In genomic region chr16:87307109-87307735, GRCm38 (mm10) we compare ENCODE assay signal across 10 mouse cellular contexts. TPM values are rescaled to one million over a fixed set of nuclear protein-coding genes. Genes with fewer than 3 reads are reported as not detected.
DNase-seq lines count a peak whose midpoint lies in the region; ATAC-seq lines count a peak whose summit lies in the region.
"Had no signal": no experiment of that assay in that cellular context is flagged by ENCODE, and none has a peak within 500 bp of the region (broad histone marks: within the 10 kb centered on the region; RNA-seq: fewer than 3 reads in every experiment).

No protein-coding gene starts in this region.

- DNase-seq in gastrocnemius, postnatal 25 days, result peak; percentile 16
- no peak for DNase-seq in gastrocnemius, postnatal 14 days
- DNase-seq in adipocyte (ENCODE audit: low spot score), result peak; percentile 79
- DNase-seq in lung, postnatal 25 days (ENCODE audit: low spot score), result peak; percentile 29
- DNase-seq in testis, postnatal 10 days (ENCODE audit: low spot score), result no peak

- peaks cover 20% of the 10 kb centered on the region for H3K4me1 ChIP-seq in heart, embryonic 16.5 days (ENCODE audit: control insufficient read depth, insufficient read depth, low read length)
- H3K4me1 ChIP-seq: neural tube, embryonic 15.5 days had no signal

- H3K4me2 ChIP-seq in heart, embryonic 16.5 days (ENCODE audit: low read depth, low read length), result peak overlapping the region; percentile 51
- H3K4me2 ChIP-seq: neural tube, embryonic 15.5 days had no signal

- no peaks in the 10 kb centered on the region for H3K27me3 ChIP-seq in heart, embryonic 16.5 days (ENCODE audit: control insufficient read depth, insufficient read depth, low read length)
- H3K27me3 ChIP-seq: neural tube, embryonic 15.5 days had no signal

- no peaks in the 10 kb centered on the region for H3K9me3 ChIP-seq in heart, embryonic 16.5 days (replicated peaks; ENCODE audit: control insufficient read depth, low read length)
- H3K9me3 ChIP-seq: neural tube, embryonic 15.5 days had no signal

- peak overlapping the region; percentile 18; the same call in 1 of the 2 replicates for H3K9ac ChIP-seq in heart, embryonic 16.5 days (ENCODE audit: low read length)
- H3K9ac ChIP-seq: neural tube, embryonic 15.5 days had no signal

- WGBS in heart, embryonic 16.5 days, result 25% methylated on average over 10 of the region's 10 CpGs

- 0 out of 2 replicates have a peak overlapping the region, but pooled peaks have one; percentile 18 for H3K4me3 ChIP-seq in heart, embryonic 16.5 days (ENCODE audit: low read length)
- H3K4me3 ChIP-seq: neural tube, embryonic 15.5 days had no signal

- no peaks in the 10 kb centered on the region for H3K36me3 ChIP-seq in heart, embryonic 16.5 days (ENCODE audit: control insufficient read depth, insufficient read depth)
- H3K36me3 ChIP-seq: neural tube, embryonic 15.5 days had no signal

- peak; percentile 87 for ATAC-seq in heart, embryonic 16.5 days (replicated peaks; ENCODE audit: extremely low read depth, insufficient read depth, low FRiP score)
- no peak for ATAC-seq in inflammation-experienced regulatory T-cells, adult 6 months
- ATAC-seq in erythroid progenitor cell, adult 5-6 weeks (replicated peaks; ENCODE audit: low FRiP score, poor library complexity, severe bottlenecking), result no peak

- H3K27ac ChIP-seq in heart, embryonic 16.5 days (ENCODE audit: low read length), result peak overlapping the region; percentile 94
- H3K27ac ChIP-seq: macrophage; neural tube, embryonic 15.5 days had no signal

- intact Hi-C loops in gastrocnemius, postnatal 14 days (cut with DNase I; ENCODE audit: low total_unique reads), result no loop called here

RNA-seq across cellular contexts. Expression of gene N6amt1, which starts 46.8 kb away (rescaled TPM):
- total RNA-seq in gastrocnemius, postnatal 25 days (2021), result 1 to 10 TPM; 6.6 to 7.1 TPM
- total RNA-seq in gastrocnemius, postnatal 14 days (2021), result 10 to 100 TPM in 1 of 2 experiments, 1 to 10 TPM in 1; 9.5 to 10.3 TPM
- polyA plus RNA-seq in heart, embryonic 16.5 days (2015; fragmentation: Nextera tagmentation; extraction: Ambion mirVana), result 23.9 and 24.3 TPM in 2 replicates
- polyA plus RNA-seq in inflammation-experienced regulatory T-cells, adult 6 months (2017; shearing (Covaris generic)), result 10 to 100 TPM; 15.0 to 20.7 (median 18.1) TPM
- 2.9 and 3.2 TPM in 2 replicates for total RNA-seq in erythroid progenitor cell, adult 5-6 weeks (2015; ENCODE audit: low replicate concordance)
- total RNA-seq in erythroid progenitor cell, adult 5-6 weeks (2017; ENCODE audit: low replicate concordance), result 1.9 and 2.0 TPM in 2 replicates

Comparison
In these comparisons a context has a peak if more than half of its experiments do, and no peak if none do; other contexts are left out.
1. DNase-seq: peak in gastrocnemius, postnatal 25 days (single experiment), adipocyte (single experiment) and lung, postnatal 25 days (single experiment); none in gastrocnemius, postnatal 14 days (single experiment) and testis, postnatal 10 days (single experiment).